Mouse (Mus musculus) hindbrain, embryonic 15.5 days (tissue): ENCODE measurements around the gene Nat8. TPM values are rescaled to one million over a fixed set of nuclear protein-coding genes. Genes with fewer than 3 reads are reported as not detected.
A peak's percentile ranks its signal among the peaks of the same experiment; 100 is the strongest.
"Not testable (repeated sequence)": the region's sequence is repeated elsewhere in the genome, so short reads cannot be mapped to it uniquely, and the experiment has no call there.

Experiments
- ATAC-seq: fragments of 200-750 bp; cut with Nextera tagmentation; 2 replicates; pipeline ENCODE4 v1.8.0; 2017; ENCODE audit warnings: low read depth, moderate number of reproducible peaks, moderate TSS enrichment; ENCODE audit not compliant: low FRiP score
- H3K27ac ChIP-seq: fragments of 300-500 bp; sonication (generic); replicated peaks from 2 replicates; pipeline ENCODE4 v1.5.1; 2015; ENCODE audit warnings: mild to moderate bottlenecking, inconsistent platforms
- H3K27me3 ChIP-seq: fragments of 300-500 bp; sonication (generic); 2 replicates; pipeline ENCODE4 v1.6.1; 2015; ENCODE audit warnings: control low read depth, inconsistent platforms
- H3K36me3 ChIP-seq: fragments of 300-500 bp; sonication (generic); 2 replicates; pipeline ENCODE4 v1.6.1; 2015; ENCODE audit warnings: control low read depth, inconsistent platforms
- H3K4me1 ChIP-seq: fragments of 300-500 bp; sonication (generic); replicated peaks from 2 replicates; pipeline ENCODE4 v1.6.1; 2015; ENCODE audit warnings: control low read depth, inconsistent platforms
- H3K4me2 ChIP-seq: fragments of 300-500 bp; sonication (generic); 2 replicates; pipeline ENCODE4 v1.6.1; 2015; ENCODE audit warnings: moderate library complexity, mild to moderate bottlenecking, inconsistent platforms
- H3K4me3 ChIP-seq: fragments of 300-500 bp; sonication (generic); 2 replicates; pipeline ENCODE4 v1.5.1; 2015; ENCODE audit warnings: mild to moderate bottlenecking, inconsistent platforms
- H3K9ac ChIP-seq: fragments of 300-500 bp; sonication (generic); 2 replicates; pipeline ENCODE4 v1.6.1; 2015; ENCODE audit warnings: inconsistent platforms
- H3K9me3 ChIP-seq: fragments of 300-500 bp; sonication (generic); 2 replicates; pipeline ENCODE4 v1.6.1; 2016; ENCODE audit warnings: control low read depth, inconsistent platforms
- WGBS: fragments of 180-500 bp; shearing (Covaris S2); methylation state at CpG from one replicate; pipeline ENCODE4 v1.1.7; 2015; 5-methylcytosine and 5-hydroxymethylcytosine counted together
- polyA plus RNA-seq: library from polyadenylated mRNA; unstranded; fragments of >200 nt; fragmentation: Nextera tagmentation; extraction: Ambion mirVana; gene quantifications from 2 replicates; pipeline ENCODE4 v1.2.1, GENCODE M21; 2015

Gene Nat8
- polyA plus RNA-seq: 0.14 TPM in 1 of 2 replicates, not detected in the other

DNA sequence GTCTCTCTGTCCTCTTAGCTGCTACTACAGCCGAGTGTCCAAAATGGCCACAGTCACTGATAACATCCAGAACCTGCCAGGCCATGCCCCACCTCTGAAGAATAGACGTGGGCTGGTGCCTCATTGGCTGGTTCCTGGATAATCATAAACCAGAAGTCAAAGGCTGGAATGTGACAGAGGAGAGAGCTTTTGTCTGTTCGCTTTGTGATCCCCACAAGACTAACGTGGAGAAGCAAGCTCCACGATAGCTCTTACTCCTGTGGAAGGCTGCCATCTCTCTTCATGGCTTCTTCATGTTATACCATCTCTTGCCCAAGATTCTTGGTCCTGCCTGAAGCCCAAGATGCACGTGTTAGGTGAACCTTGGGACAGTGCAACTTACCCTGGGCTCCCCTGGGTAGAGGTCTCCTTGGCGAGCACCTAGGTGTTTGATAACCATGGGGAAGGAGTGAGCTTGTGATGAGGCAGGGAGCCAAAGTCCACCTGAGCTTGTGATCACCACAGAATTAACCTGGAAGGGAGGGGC lies at the start of gene Nat8:
TSS of gene Nat8 (minus strand) at position 287 of the 526 bp plus-strand sequence.
- Histone ChIP-seq H3K9me3 (no peaks in the 10 kb centered on the region), H3K9ac (no peak within 1 kb of the TSS), H3K27me3 (no peaks in the 10 kb centered on the region), H3K27ac (no peak within 1 kb of the TSS), H3K36me3 (no peaks in the 10 kb centered on the region), H3K4me1 (no peaks in the 10 kb centered on the region), H3K4me3 (no peak within 1 kb of the TSS), H3K4me2 (no peak within 1 kb of the TSS)
- 73% methylated on average over 7 of the region's 7 CpGs for WGBS
- ATAC-seq: no peak

GRCm38 (mm10) chr6:85869006-85869405 lies 37.1 kb upstream of the Nat8 start, which contains the start of gene Nat8f2:
TSS of gene Nat8f2 (minus strand) at chr6:85869158.
- H3K4me3 ChIP-seq, H3K9ac ChIP-seq, H3K9me3 ChIP-seq, H3K27ac ChIP-seq, H3K4me1 ChIP-seq, H3K27me3 ChIP-seq, H3K4me2 ChIP-seq, H3K36me3 ChIP-seq, ATAC-seq: not testable (repeated sequence)
- WGBS: 90% methylated on average over 5 of the region's 5 CpGs

DNA sequence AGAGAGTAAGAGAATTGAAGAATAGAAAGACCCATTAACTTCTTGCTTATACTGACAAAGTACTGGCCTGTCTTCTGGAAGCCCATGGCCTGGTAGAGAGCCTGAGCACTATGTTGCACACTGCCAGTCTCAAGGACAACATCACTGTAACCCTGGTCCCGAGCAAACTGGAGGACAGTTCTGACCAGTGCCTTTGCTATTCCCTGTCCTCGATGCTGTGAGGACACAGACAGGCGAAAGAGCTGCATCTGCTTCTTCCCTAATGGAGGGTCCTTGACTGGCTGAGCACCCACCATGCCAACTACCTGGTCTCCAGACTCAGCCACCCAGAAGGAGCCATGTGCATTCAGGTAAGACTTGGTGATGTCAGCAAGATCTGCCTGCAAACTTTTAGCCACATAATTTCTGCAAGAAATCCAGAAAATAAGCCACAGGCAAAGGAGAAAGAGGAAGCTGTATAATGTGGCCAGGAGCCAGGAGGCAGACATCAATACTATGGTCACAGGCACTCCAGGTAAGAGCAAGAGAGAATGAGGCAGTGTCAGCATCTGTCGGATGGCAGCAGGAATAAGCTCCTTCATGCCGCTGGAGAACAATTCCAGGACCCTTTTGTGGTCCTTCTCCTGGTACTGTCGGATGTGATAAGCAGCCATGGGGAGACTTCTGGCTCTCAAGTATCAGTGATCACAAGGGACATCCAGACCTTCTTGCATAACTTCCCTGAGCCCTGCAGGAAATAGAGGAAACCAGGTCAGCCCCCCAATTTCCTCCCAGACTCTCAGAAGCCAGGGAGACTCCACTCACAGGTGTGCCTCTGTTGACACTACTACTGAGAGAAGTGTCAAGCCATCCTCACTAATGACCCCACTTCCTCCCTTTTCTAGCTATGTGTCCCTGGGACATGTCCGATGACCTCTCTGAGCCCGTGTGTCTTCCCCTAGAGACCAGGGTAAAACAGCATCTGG lies 36.1 kb upstream of the Nat8 start:
- H3K36me3 ChIP-seq: no peaks in the 10 kb centered on the region
- H3K9ac ChIP-seq: no peak overlapping the region
- no peak overlapping the region for H3K4me3 ChIP-seq
- no peaks in the 10 kb centered on the region for H3K4me1 ChIP-seq
- H3K27me3 ChIP-seq: no peaks in the 10 kb centered on the region
- no peak for ATAC-seq
- WGBS: 88% methylated on average over 8 of the region's 8 CpGs
- no peaks in the 10 kb centered on the region for H3K9me3 ChIP-seq
- H3K4me2 ChIP-seq: no peak overlapping the region
- no peak overlapping the region for H3K27ac ChIP-seq

GRCm38 (mm10) chr6:85866995-85867394 lies 35.1 kb upstream of the Nat8 start:
- not testable (repeated sequence) for H3K4me2 ChIP-seq, H3K36me3 ChIP-seq, H3K9me3 ChIP-seq, H3K27me3 ChIP-seq, H3K9ac ChIP-seq, H3K4me3 ChIP-seq, H3K4me1 ChIP-seq, ATAC-seq, H3K27ac ChIP-seq
- WGBS: 53% methylated on average over 1 of the region's 1 CpGs

DNA sequence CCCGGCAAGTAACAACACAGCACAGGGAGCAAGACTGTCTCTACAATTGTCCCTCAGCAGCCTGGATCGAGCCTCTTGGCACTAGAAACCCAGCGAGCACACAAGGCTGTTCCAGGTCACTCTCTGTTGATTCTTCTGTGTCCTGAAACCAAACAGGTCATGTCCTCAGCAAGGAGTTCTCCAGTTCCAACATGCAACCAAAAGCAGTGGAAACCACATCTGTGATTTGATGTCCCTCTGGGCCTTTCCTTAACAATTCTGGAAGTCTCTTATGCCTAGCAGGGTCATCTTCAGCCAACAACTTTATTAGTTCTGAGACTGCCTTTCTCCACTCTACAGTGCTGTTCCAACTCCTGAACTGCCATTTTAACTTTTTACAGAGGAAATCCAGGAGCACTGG lies 34.3 kb upstream of the Nat8 start:
- H3K27me3 ChIP-seq, H3K36me3 ChIP-seq, H3K4me1 ChIP-seq, H3K4me2 ChIP-seq, H3K9ac ChIP-seq, H3K4me3 ChIP-seq, H3K27ac ChIP-seq, H3K9me3 ChIP-seq, ATAC-seq: not testable (repeated sequence)
- WGBS: 88% methylated on average over 3 of the region's 3 CpGs

DNA sequence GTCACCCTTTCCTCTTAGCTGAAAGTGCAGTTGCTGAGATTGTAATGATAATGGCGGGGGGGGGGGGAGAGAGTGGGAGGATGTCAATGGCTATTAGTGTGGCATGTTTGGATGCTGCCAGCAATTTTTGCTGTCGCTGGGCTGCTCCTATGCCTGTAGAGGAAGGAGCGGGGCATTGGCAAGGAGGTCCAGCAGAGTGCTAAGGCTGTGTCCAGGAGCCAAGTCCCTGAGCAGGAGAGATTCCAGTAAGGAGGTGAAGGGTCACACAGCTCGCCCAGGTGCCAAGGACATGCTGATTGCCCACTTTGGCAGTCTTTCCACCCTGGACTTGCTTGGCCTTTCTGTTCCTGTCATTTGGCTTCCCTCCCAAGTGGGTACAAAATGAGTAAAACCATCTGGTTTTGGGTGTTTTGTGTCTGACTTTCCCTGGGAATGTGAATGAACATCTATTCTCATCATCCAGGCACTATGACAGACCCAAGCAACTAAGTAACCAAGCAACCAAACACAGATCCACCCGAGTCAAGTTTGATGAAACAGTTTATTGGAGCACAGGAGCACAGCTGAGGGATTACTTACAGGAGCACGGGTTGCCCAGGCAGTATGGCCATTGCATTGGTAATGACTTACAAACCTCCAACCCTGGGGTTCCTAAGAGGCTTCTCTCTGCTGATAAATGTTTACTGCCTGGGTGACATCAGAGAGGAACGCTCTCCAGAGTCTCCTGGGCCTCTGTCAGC lies 33.2 kb upstream of the Nat8 start:
- H3K27ac ChIP-seq, H3K4me1 ChIP-seq, H3K9me3 ChIP-seq, H3K9ac ChIP-seq, H3K4me2 ChIP-seq, H3K4me3 ChIP-seq, H3K36me3 ChIP-seq, H3K27me3 ChIP-seq: not testable (repeated sequence)
- ATAC-seq: peak; percentile 79
- WGBS: 75% methylated on average over 6 of the region's 7 CpGs

DNA sequence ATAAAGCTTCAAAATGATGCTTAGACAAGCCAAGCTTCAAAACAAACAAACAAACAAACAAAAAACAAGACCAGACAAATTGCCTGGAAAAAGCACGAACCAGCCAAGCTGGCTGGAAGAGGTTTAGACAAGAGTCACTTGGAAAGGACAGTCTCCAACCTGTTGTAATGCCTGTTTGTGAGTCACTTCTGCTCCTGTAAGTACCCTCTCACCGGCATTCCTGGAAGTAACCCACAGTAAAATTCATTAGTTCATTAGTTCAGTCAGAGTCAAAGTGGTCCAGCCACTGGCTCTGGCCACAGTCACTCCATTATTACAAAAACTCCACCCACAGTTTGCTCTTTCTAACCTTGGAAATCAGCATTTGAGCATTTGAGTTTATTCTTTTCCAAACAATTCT lies 32.0 kb upstream of the Nat8 start:
- WGBS: 88% methylated on average over 2 of the region's 2 CpGs
- Histone ChIP-seq H3K4me2 (no peak overlapping the region), H3K36me3 (no peaks in the 10 kb centered on the region), H3K27me3 (no peaks in the 10 kb centered on the region), H3K9ac (no peak overlapping the region), H3K27ac (no peak overlapping the region), H3K9me3 (no peaks in the 10 kb centered on the region), H3K4me3 (no peak overlapping the region), H3K4me1 (no peaks in the 10 kb centered on the region)
- ATAC-seq: no peak

DNA sequence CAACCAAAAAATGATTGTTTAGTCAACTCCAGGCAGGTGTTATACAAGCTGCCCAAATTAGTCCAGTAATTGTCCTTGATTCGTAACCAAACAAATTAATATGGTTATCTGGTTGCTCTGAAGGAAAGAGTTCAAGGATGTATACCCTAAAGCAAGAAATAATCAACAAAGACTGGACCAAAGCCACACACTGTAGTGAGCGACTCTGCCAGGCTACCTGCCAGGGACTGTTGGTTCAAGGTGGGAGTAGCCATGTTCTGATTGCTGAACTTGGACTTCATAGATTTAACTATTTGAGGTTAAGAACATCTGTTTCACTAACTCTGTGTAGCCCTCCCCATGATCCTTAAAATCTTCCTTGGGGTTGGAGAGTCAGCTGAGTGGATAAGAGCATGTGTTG lies 31.3 kb upstream of the Nat8 start:
- no peak overlapping the region for H3K4me3 ChIP-seq
- 82% methylated on average over 2 of the region's 2 CpGs for WGBS
- no peaks in the 10 kb centered on the region for H3K9me3 ChIP-seq
- H3K27ac ChIP-seq: no peak overlapping the region
- H3K4me1 ChIP-seq: no peaks in the 10 kb centered on the region
- H3K36me3 ChIP-seq: no peaks in the 10 kb centered on the region
- no peak for ATAC-seq
- no peak overlapping the region for H3K4me2 ChIP-seq
- no peak overlapping the region for H3K9ac ChIP-seq
- H3K27me3 ChIP-seq: no peaks in the 10 kb centered on the region

GRCm38 (mm10) chr6:85862565-85862964 lies 30.7 kb upstream of the Nat8 start:
- Histone ChIP-seq H3K4me1 (no peaks in the 10 kb centered on the region), H3K4me2 (no peak overlapping the region), H3K27ac (no peak overlapping the region), H3K27me3 (no peaks in the 10 kb centered on the region), H3K9me3 (no peaks in the 10 kb centered on the region), H3K36me3 (no peaks in the 10 kb centered on the region), H3K4me3 (no peak overlapping the region), H3K9ac (no peak overlapping the region)
- ATAC-seq: no peak
- WGBS: 78% methylated on average over 3 of the region's 3 CpGs

DNA sequence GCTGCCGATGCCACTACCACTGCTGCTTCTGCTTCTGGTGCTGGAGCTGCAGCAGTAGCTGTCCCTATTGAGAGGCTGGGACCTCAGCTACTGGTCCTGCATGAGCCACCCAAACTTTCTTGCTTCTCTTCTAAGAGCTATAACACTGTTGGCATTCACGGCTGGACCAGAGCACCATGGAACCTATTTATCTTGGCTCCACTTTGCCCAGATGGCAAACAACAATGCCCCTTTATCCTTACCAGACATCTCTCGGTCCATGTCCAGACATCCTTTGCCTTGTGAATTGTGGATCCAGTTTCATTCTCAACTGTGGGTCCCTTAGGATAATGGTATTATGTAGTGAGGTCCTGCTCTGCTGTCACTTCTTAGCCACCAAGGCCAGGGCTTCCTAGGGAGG lies 29.4 kb upstream of the Nat8 start:
- no peak for ATAC-seq
- Histone ChIP-seq H3K27ac (no peak overlapping the region), H3K4me3 (no peak overlapping the region), H3K9me3 (no peaks in the 10 kb centered on the region), H3K27me3 (no peaks in the 10 kb centered on the region), H3K36me3 (no peaks in the 10 kb centered on the region), H3K4me2 (no peak overlapping the region), H3K4me1 (no peaks in the 10 kb centered on the region), H3K9ac (no peak overlapping the region)
- whole genome bisulfite sequencing: 91% methylated on average over 3 of the region's 3 CpGs

GRCm38 (mm10) chr6:85856194-85856678 lies 24.4 kb upstream of the Nat8 start:
- peak; percentile 96 for ATAC-seq
- 60% methylated on average over 1 of the region's 1 CpGs for WGBS

DNA sequence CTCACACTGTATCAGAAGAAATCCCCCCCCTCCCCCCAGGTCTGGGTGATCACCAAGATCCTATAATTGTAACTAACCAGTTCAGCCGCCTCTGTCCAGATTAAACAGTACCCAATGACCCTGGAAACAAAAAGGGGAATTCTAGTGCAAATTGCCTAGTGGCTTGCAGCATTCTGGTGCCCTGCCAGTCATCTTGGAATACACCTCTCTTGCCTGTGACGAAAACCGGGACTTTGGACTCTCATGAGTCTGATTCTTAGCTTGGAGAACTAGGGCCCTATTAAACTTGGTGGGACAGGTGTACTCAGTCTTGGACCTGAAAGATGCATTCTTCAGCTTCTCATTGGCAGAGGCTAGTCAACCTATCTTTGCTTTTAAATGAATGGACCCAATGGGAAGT lies 21.6 kb upstream of the Nat8 start:
- 80% methylated on average over 3 of the region's 3 CpGs for WGBS
- no peak for ATAC-seq
- H3K27me3 ChIP-seq: no peaks in the 10 kb centered on the region
- H3K36me3 ChIP-seq: no peaks in the 10 kb centered on the region
- H3K4me2 ChIP-seq: no peak overlapping the region
- H3K9me3 ChIP-seq: no peaks in the 10 kb centered on the region
- no peak overlapping the region for H3K4me3 ChIP-seq
- H3K9ac ChIP-seq: no peak overlapping the region
- no peak overlapping the region for H3K27ac ChIP-seq
- H3K4me1 ChIP-seq: no peaks in the 10 kb centered on the region; the same call in 1 of the 2 replicates

More at GRCm38 (mm10) chr6:85856194-85856678, 24.4 kb upstream of the Nat8 start:
- H3K4me3 ChIP-seq: no peak overlapping the region
- H3K9me3 ChIP-seq: no peaks in the 10 kb centered on the region
- H3K9ac ChIP-seq: no peak overlapping the region
- no peak overlapping the region for H3K4me2 ChIP-seq
- no peaks in the 10 kb centered on the region for H3K36me3 ChIP-seq
- H3K27me3 ChIP-seq: no peaks in the 10 kb centered on the region
- H3K27ac ChIP-seq: no peak overlapping the region
- no peaks in the 10 kb centered on the region for H3K4me1 ChIP-seq
